Mouse (Mus musculus): ENCODE results near the gene Ppp1r2. TPM values are rescaled to one million over a fixed set of nuclear protein-coding genes. Genes with fewer than 3 reads are reported as not detected.

Gene Ppp1r2
- polyA plus RNA-seq, 1 experiment from 2014 or later = 67.3 TPM

DNA sequence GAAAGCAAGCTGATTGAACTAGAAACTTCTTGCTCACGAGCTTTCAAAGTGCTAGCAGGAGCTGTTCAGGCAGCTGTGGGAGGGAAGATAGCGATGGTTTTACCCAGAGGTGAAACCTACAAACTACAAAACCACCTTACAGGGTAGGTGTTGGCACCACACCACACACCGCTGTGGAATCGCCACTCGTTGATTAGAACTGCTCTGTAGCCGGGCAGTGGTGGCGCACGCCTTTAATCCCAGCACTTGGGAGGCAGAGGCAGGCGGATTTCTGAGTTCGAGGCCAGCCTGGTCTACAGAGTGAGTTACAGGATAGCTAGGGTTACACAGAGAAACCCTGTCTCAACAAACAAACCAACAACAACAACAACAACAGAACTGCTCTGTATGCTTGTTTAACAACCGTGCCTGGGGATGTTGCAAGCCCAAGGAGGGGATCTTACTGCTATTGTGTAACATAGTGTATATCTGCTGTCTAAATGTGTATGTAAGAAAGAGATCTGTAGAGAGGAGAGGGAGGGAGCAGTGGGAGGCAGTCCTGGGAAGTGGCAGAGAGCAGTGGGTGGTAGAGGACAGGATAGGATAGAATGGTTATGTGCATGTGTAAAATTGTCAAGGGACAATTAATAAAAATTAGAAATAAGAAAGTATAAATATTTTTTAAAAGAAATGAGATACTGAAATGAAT lies 11.9 kb upstream of the Ppp1r2 start:
- Histone ChIP-seq H3K9ac (no peak overlapping the region), H3K36me3 (no peaks in the 10 kb centered on the region), H3K4me1 (0 out of 2 replicates have a peak, but pooled peaks cover 4% of the 10 kb centered on the region), H3K9me3 (no peaks in the 10 kb centered on the region), H3K4me2 (replicated peaks) (no peak overlapping the region), H3K27me3 (no peaks in the 10 kb centered on the region), H3K27ac (no peak overlapping the region), H3K4me3 (no peak overlapping the region)
- WGBS = 91% methylated on average over 11 of the region's 11 CpGs
- no peak for ATAC-seq (ENCODE audit: low FRiP score, low read depth)

DNA sequence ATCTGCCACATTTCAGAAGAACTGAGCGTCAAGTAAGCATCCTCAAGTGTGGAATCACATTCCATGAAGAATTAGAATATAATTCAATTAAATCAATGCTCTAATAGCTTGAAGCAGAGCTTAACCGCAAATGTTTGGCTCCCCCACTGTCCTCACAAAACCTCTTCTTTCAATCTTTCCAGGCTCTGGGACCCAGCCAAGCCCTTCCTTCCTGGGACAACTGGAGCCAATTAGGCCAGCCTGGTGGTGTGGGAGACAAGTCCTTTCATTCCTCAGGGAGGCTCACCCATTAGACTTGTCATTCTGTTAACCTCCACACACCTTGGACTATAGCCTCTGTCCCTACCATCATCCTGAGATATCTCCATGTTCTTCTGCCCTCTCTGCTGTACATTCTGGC lies 6.9 kb upstream of the Ppp1r2 start:
- WGBS = 77% methylated on average over 2 of the region's 2 CpGs
- no peak overlapping the region for H3K27ac ChIP-seq
- H3K36me3 ChIP-seq = no peaks in the 10 kb centered on the region
- no peak overlapping the region for H3K4me3 ChIP-seq
- no peak overlapping the region for H3K9ac ChIP-seq
- no peaks in the 10 kb centered on the region for H3K27me3 ChIP-seq
- no peak for ATAC-seq (ENCODE audit: low FRiP score, low read depth)
- 0 out of 2 replicates have a peak, but pooled peaks cover 5% of the 10 kb centered on the region for H3K4me1 ChIP-seq
- H3K9me3 ChIP-seq = no peaks in the 10 kb centered on the region
- H3K4me2 ChIP-seq (replicated peaks) = no peak overlapping the region

DNA sequence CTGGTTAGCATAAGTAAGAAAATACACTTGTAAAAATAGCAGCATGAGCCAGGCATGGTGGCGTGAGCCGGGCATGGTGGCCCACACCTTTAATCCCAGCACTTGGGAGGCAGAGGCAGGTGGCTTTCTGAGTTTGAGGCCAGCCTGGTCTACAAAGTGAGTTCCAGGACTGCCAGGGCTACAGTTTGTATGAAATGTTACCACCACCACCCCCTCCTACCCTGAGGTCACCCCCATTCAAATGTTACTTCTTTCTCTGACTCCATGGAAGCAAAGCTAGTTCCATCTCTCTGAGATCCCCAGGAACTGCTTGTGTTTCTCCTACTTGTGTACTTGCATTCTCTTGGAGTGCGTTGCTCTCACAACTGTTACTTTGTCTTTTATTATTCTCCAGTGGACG lies 5.1 kb upstream of the Ppp1r2 start:
- no peak for ATAC-seq (ENCODE audit: low FRiP score, low read depth)
- no peaks in the 10 kb centered on the region for H3K36me3 ChIP-seq
- H3K27ac ChIP-seq = no peak overlapping the region
- WGBS = 83% methylated on average over 4 of the region's 4 CpGs
- no peak overlapping the region for H3K9ac ChIP-seq
- no peaks in the 10 kb centered on the region for H3K9me3 ChIP-seq
- peaks cover 12% of the 10 kb centered on the region for H3K4me1 ChIP-seq
- H3K4me3 ChIP-seq = no peak overlapping the region
- H3K4me2 ChIP-seq (replicated peaks) = no peak overlapping the region
- H3K27me3 ChIP-seq = no peaks in the 10 kb centered on the region

DNA sequence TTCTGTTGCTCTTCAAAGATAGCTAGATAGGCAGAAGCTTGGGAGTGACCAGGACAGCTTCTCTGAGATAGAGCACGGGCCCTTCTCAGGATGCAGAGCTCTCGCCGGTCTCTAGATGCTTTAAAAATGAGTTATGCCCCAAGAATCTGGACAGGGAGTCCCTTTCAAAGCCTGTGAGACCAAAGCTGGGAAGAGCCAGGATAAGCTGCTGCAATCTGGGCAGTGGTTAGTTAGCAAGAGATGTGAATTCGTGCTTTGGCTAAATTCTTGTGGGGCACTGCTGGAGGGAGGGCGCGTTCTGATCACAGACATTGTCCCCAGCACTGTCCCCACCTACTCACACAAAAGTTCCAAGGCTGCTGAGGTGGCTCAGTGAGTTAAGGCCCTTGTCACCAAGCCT lies 3.5 kb upstream of the Ppp1r2 start:
- WGBS = 68% methylated on average over 6 of the region's 6 CpGs
- no peaks in the 10 kb centered on the region for H3K9me3 ChIP-seq
- no peak overlapping the region for H3K4me3 ChIP-seq
- H3K27me3 ChIP-seq = no peaks in the 10 kb centered on the region
- no peak overlapping the region for H3K4me2 ChIP-seq (replicated peaks)
- no peak overlapping the region for H3K27ac ChIP-seq
- peaks cover 17% of the 10 kb centered on the region for H3K4me1 ChIP-seq
- ATAC-seq (ENCODE audit: low FRiP score, low read depth) = no peak
- no peaks in the 10 kb centered on the region for H3K36me3 ChIP-seq
- H3K9ac ChIP-seq = no peak overlapping the region

DNA sequence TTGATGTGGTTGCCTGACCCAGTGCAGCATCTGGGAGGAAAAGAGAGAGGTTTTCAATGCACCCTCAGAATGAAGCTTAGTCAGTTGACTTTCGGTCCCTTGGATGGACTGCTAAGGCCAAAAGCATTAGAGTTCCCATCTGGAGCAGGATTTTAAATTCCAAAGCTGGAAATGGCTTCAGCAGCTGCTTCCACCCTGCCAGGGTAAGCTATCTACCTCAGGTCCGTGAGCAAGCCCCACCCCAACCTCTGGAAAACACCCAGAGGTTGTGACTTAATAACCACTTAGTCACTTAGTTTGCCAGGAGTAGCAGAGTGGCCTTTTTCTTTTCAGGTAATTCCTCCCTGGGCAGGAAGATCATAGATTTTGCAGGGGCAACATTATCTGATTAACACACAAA lies 3.0 kb upstream of the Ppp1r2 start:
- Histone ChIP-seq H3K4me2 (replicated peaks) (no peak overlapping the region), H3K27me3 (no peaks in the 10 kb centered on the region), H3K9ac (no peak overlapping the region), H3K4me3 (no peak overlapping the region), H3K9me3 (no peaks in the 10 kb centered on the region), H3K36me3 (no peaks in the 10 kb centered on the region), H3K4me1 (peaks cover 22% of the 10 kb centered on the region), H3K27ac (no peak overlapping the region)
- ATAC-seq (ENCODE audit: low FRiP score, low read depth) = no peak
- 41% methylated on average over 2 of the region's 2 CpGs for WGBS

DNA sequence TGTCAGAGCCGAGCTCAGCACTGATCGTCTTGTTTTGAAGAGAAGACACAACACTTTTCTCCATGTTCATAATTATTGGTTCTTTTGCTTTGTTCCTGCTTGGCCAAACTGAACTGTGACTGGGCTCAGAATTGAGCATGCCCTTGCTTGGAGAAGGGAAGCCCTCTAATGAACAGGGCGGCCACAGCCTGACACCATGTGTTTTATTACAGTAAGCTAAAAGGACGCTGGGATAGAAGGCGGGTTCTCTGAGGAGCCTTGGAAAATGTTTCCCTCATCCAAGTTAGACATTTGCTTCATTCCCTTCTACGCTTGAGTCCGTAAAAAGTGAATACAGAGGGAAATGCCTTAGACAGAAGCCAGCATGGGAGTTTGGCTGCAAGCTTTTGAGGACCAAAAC lies 1.9 kb upstream of the Ppp1r2 start:
- Histone ChIP-seq H3K4me3 (no peak overlapping the region), H3K9ac (no peak overlapping the region), H3K27ac (no peak overlapping the region; the same call in 1 of the 2 replicates), H3K36me3 (no peaks in the 10 kb centered on the region), H3K4me2 (replicated peaks) (no peak overlapping the region), H3K4me1 (peaks cover 32% of the 10 kb centered on the region), H3K27me3 (no peaks in the 10 kb centered on the region), H3K9me3 (no peaks in the 10 kb centered on the region)
- WGBS = 57% methylated on average over 7 of the region's 7 CpGs
- ATAC-seq (ENCODE audit: low FRiP score, low read depth) = no peak

DNA sequence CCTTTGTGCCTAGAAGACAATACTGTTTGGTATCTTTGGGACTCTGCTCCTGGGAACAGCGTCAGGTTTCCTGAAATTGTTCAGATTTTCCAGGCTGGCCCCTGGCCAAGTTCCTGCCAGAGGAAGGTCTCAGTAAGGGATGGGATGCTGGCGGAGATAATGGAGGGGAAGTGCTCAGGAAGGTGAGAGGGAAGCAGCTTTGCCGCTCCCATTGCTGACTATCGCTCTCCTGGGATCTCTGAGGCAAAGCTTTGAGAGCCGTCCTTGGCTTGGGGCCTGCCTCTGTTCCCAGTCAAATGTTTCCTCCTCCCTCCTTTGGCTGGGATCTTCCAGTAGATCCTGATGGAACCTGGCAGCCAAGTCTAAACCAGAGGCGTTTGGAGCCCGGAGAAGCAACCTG lies 1.5 kb upstream of the Ppp1r2 start:
- no peak for ATAC-seq (ENCODE audit: low FRiP score, low read depth)
- H3K4me1 ChIP-seq = peaks cover 32% of the 10 kb centered on the region
- no peaks in the 10 kb centered on the region for H3K27me3 ChIP-seq
- no peak overlapping the region for H3K9ac ChIP-seq
- no peak overlapping the region; the same call in 1 of the 2 replicates for H3K27ac ChIP-seq
- no peak overlapping the region for H3K4me2 ChIP-seq (replicated peaks)
- peaks cover 3% of the 10 kb centered on the region for H3K36me3 ChIP-seq
- no peak overlapping the region for H3K4me3 ChIP-seq
- no peaks in the 10 kb centered on the region for H3K9me3 ChIP-seq
- 62% methylated on average over 7 of the region's 7 CpGs for WGBS

DNA sequence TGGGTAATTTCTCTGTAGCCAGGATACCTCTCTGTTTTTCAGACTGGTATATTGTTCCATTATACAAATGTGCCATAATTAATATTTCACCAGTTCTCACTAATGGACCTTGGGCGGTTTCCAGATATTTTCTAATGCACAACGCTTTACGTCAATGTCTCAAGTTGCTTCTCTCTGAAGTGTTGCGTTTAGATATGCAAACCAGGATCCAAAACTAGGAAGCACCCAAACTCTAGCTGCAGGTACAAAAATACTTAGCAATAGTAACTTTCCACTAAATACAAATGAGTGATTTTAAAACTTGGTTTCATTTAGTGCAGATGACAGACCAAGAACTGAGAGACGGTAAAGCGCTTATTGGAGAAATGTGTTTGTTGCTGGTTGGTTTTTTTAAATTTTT lies 993 bp downstream of the Ppp1r2 start:
- Histone ChIP-seq H3K36me3 (peaks cover 7% of the 10 kb centered on the region), H3K4me1 (peaks cover 32% of the 10 kb centered on the region), H3K4me3 (peak overlapping the region; percentile 92), H3K9me3 (no peaks in the 10 kb centered on the region), H3K4me2 (replicated peaks) (peak overlapping the region; percentile 76), H3K27me3 (no peaks in the 10 kb centered on the region), H3K9ac (peak overlapping the region; percentile 98), H3K27ac (no peak overlapping the region)
- no peak for ATAC-seq (ENCODE audit: low FRiP score, low read depth)
- 3% methylated on average over 6 of the region's 6 CpGs for WGBS

DNA sequence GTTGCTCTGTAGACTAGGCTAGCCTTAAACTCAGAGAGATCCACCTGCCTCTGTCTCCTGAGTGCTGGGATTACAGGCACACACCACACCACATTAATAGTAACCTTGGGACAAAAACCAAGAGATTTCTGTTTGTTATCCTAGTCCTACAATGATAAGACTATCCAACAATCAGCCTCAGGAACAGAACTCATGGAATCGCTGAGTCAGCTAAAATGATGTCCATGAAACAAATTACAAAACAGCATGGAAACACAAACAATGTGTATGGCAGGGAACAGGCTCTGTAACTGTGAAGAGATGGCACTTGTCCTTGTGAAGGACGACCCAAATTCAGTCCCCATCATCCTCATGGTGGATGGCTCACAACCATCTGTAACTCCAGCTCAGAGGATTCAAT lies 8.4 kb downstream of the Ppp1r2 start:
- Histone ChIP-seq H3K27ac (no peak overlapping the region), H3K9me3 (no peaks in the 10 kb centered on the region), H3K4me3 (no peak overlapping the region), H3K4me2 (replicated peaks) (no peak overlapping the region), H3K27me3 (no peaks in the 10 kb centered on the region), H3K4me1 (no peaks in the 10 kb centered on the region), H3K9ac (no peak overlapping the region), H3K36me3 (peaks cover 29% of the 10 kb centered on the region)
- 90% methylated on average over 2 of the region's 2 CpGs for WGBS
- no peak for ATAC-seq (ENCODE audit: low FRiP score, low read depth)

DNA sequence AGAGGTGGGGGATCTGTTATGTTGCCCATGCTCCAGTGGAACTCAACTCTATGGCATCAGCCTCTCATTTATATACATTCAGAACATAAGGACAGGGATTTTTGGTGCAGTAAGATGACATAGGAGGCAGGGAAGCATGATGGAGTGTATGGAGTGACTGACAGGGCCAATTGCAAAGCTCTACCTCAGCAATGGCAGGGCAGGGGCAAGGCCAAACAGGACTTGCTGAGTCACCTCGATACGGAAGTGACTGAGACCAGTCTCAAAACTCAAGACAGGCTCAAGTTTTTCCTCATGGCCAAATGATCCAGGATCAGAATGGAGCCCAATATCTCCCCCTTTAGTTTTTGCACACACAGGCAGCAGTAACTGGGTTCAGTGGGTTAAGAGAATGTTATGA lies 18.9 kb downstream of the Ppp1r2 start:
- Histone ChIP-seq H3K9me3 (no peaks in the 10 kb centered on the region), H3K36me3 (peaks cover 60% of the 10 kb centered on the region), H3K27ac (no peak overlapping the region), H3K27me3 (no peaks in the 10 kb centered on the region), H3K4me3 (no peak overlapping the region), H3K4me1 (no peaks in the 10 kb centered on the region), H3K4me2 (replicated peaks) (no peak overlapping the region), H3K9ac (no peak overlapping the region)
- 86% methylated on average over 2 of the region's 2 CpGs for WGBS
- no peak for ATAC-seq (ENCODE audit: low FRiP score, low read depth)

DNA sequence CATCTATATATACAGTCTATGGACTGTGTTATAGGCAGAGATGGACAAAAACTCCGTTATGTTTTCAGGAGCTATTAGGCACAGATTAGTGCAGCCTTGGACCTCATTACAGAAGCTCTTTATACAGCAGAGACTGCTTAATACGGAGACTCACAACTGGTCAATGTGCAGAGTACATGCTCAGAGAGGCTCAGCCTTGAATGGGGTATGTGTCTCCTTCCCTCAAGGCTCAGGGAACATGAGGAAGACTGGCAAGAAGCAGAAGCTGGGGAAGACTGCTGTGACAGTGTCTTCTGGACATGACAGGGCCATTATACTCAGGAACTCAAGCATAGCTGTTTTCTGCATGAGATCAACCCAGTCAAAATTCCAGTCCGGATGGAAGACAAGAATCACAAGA lies 19.4 kb downstream of the Ppp1r2 start:
- Histone ChIP-seq H3K4me3 (no peak overlapping the region), H3K4me1 (no peaks in the 10 kb centered on the region), H3K9me3 (no peaks in the 10 kb centered on the region), H3K27ac (no peak overlapping the region), H3K9ac (no peak overlapping the region), H3K4me2 (replicated peaks) (no peak overlapping the region), H3K36me3 (peaks cover 56% of the 10 kb centered on the region), H3K27me3 (no peaks in the 10 kb centered on the region)
- no peak for ATAC-seq (ENCODE audit: low FRiP score, low read depth)
- WGBS = 80% methylated on average over 3 of the region's 3 CpGs

DNA sequence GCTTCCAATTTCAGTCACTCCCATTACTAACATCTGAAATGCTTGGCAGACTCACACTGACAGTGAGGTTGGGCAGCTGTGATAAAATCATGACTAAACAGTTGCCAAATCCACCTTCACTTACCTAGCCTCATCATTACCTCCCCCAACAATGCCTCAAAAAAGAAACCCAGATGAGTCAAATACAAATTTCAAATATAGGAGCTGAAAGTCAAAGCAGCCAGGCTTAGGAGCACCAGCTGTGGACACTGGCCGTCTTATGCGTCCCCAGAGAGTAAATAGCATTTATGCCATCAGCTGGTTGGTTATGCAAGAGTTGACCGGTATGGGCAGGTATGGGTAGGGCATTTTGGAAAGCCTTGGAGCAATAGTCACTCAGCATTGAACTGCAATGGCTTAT lies 25.7 kb downstream of the Ppp1r2 start:
- Histone ChIP-seq H3K4me2 (replicated peaks) (no peak overlapping the region), H3K9ac (no peak overlapping the region), H3K4me1 (no peaks in the 10 kb centered on the region), H3K27ac (no peak overlapping the region), H3K36me3 (peaks cover 12% of the 10 kb centered on the region), H3K27me3 (no peaks in the 10 kb centered on the region), H3K9me3 (no peaks in the 10 kb centered on the region), H3K4me3 (no peak overlapping the region)
- WGBS = 90% methylated on average over 3 of the region's 3 CpGs
- no peak for ATAC-seq (ENCODE audit: low FRiP score, low read depth)

DNA sequence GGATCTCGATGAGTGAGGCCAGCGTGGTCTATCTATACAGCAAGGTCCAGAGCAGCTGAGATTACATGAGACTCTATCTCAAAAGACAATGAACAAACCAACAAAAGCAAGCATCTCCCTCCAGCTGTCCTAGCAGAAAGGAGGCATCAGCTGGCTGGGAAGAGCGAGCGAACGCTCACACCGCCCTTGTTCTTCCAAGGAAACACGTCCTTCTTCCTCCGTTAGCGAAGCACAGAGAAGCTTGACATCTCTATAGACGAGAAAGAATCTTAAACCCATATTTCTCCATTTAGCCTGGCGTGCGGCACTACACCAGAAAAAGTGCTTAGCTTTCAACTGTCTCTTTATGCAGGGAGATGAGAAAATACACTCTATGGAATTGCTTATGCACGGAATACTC lies 26.4 kb downstream of the Ppp1r2 start:
- no peaks in the 10 kb centered on the region for H3K27me3 ChIP-seq
- H3K4me3 ChIP-seq = no peak overlapping the region
- 92% methylated on average over 13 of the region's 13 CpGs for WGBS
- no peak overlapping the region for H3K9ac ChIP-seq
- no peak overlapping the region for H3K4me2 ChIP-seq (replicated peaks)
- no peaks in the 10 kb centered on the region for H3K9me3 ChIP-seq
- H3K4me1 ChIP-seq = no peaks in the 10 kb centered on the region
- H3K27ac ChIP-seq = no peak overlapping the region
- H3K36me3 ChIP-seq = peaks cover 12% of the 10 kb centered on the region
- ATAC-seq (ENCODE audit: low FRiP score, low read depth) = no peak
